Mouse (Mus musculus) midbrain, embryonic 13.5 days (tissue): ENCODE data around the gene Sfta2. TPM values are rescaled to one million over a fixed set of nuclear protein-coding genes. Genes with fewer than 3 reads are reported as not detected.
A peak's percentile ranks its signal among the peaks of the same experiment; 100 is the strongest.

Source experiments
- ATAC-seq: fragments of 200-750 bp; cut with Nextera tagmentation; 2 replicates; pipeline ENCODE4 v1.8.0; 2017; ENCODE audit warnings: mild to moderate bottlenecking, moderate TSS enrichment, moderate library complexity
- H3K27ac ChIP-seq: fragments of 300-500 bp; sonication (generic); 2 replicates; pipeline ENCODE4 v1.5.1; 2015; ENCODE audit warnings: inconsistent platforms, mild to moderate bottlenecking, moderate library complexity
- H3K27me3 ChIP-seq: fragments of 300-500 bp; sonication (generic); 2 replicates; pipeline ENCODE4 v1.6.1; 2015; ENCODE audit warnings: mild to moderate bottlenecking, inconsistent platforms
- H3K36me3 ChIP-seq: fragments of 300-500 bp; sonication (generic); 2 replicates; pipeline ENCODE4 v1.6.1; 2015; ENCODE audit warnings: mild to moderate bottlenecking, inconsistent platforms
- H3K4me1 ChIP-seq: fragments of 300-500 bp; sonication (generic); replicated peaks from 2 replicates; pipeline ENCODE4 v1.6.1; 2015; ENCODE audit warnings: inconsistent platforms
- H3K4me2 ChIP-seq: fragments of 300-500 bp; sonication (generic); replicated peaks from 2 replicates; pipeline ENCODE4 v1.6.1; 2015; ENCODE audit warnings: moderate library complexity, mild to moderate bottlenecking, inconsistent platforms
- H3K4me3 ChIP-seq: fragments of 300-500 bp; sonication (generic); replicated peaks from 2 replicates; pipeline ENCODE4 v1.5.1; 2015; ENCODE audit warnings: mild to moderate bottlenecking, inconsistent platforms
- H3K9ac ChIP-seq: fragments of 300-500 bp; sonication (generic); replicated peaks from 2 replicates; pipeline ENCODE4 v1.6.1; 2015; ENCODE audit warnings: mild to moderate bottlenecking, inconsistent platforms
- H3K9me3 ChIP-seq: fragments of 300-500 bp; sonication (generic); 2 replicates; pipeline ENCODE4 v1.6.1; 2016; ENCODE audit warnings: mild to moderate bottlenecking, inconsistent platforms
- WGBS: fragments of 180-500 bp; shearing (Covaris S2); methylation state at CpG from one replicate; pipeline ENCODE4 v1.1.7; 2015; 5-methylcytosine and 5-hydroxymethylcytosine counted together
- polyA plus RNA-seq: library from polyadenylated mRNA; unstranded; fragments of >200 nt; fragmentation: Nextera tagmentation; extraction: Ambion mirVana; gene quantifications from 2 replicates; pipeline ENCODE4 v1.2.1, GENCODE M21; 2015

Sfta2 gene
- polyA plus RNA-seq, 1 experiment from 2014 or later: not detected

- H3K4me2 ChIP-seq: no peak overlapping the region
- ATAC-seq: no peak
- H3K4me1 ChIP-seq: no peaks in the 10 kb centered on the region
- 0 out of 2 replicates have a peak, but pooled peaks cover 2% of the 10 kb centered on the region for H3K27me3 ChIP-seq
- peaks cover 36% of the 10 kb centered on the region for H3K36me3 ChIP-seq
- 77% methylated on average over 2 of the region's 2 CpGs for WGBS
- H3K9ac ChIP-seq: no peak overlapping the region
- no peak overlapping the region for H3K4me3 ChIP-seq
- H3K27ac ChIP-seq: no peak overlapping the region
- H3K9me3 ChIP-seq: no peaks in the 10 kb centered on the region
These were observed 51.7 kb downstream of the Sfta2 start for GRCm38 (mm10) chr17:35653086-35653485.

- 81% methylated on average over 17 of the region's 17 CpGs for WGBS
- ATAC-seq: no peak
These were observed 64.7 kb downstream of the Sfta2 start for GRCm38 (mm10) chr17:35665957-35666515.

GRCm38 (mm10) chr17:35666851-35667256 lies 65.5 kb downstream of the Sfta2 start:
- no peaks in the 10 kb centered on the region for H3K9me3 ChIP-seq
- H3K9ac ChIP-seq: peak overlapping the region; percentile 79
- H3K4me1 ChIP-seq: peaks cover 20% of the 10 kb centered on the region
- peak overlapping the region; percentile 58 for H3K4me3 ChIP-seq
- H3K27ac ChIP-seq: peak overlapping the region; percentile 86
- H3K36me3 ChIP-seq: peaks cover 39% of the 10 kb centered on the region
- peak overlapping the region; percentile 91 for H3K4me2 ChIP-seq
- 5% methylated on average over 13 of the region's 13 CpGs for WGBS
- ATAC-seq: peak; percentile 72
- H3K27me3 ChIP-seq: no peaks in the 10 kb centered on the region

More at GRCm38 (mm10) chr17:35665957-35666515, 64.7 kb downstream of the Sfta2 start:
- Histone ChIP-seq H3K27ac (no peak overlapping the region), H3K36me3 (peaks cover 46% of the 10 kb centered on the region), H3K4me3 (no peak overlapping the region), H3K4me2 (peak overlapping the region; percentile 91; the same call in 1 of the 2 replicates), H3K9me3 (no peaks in the 10 kb centered on the region), H3K9ac (no peak overlapping the region), H3K4me1 (peaks cover 20% of the 10 kb centered on the region), H3K27me3 (no peaks in the 10 kb centered on the region)

GRCm38 (mm10) chr17:35667334-35668065 lies 66.2 kb downstream of the Sfta2 start, which contains the start of gene Vars2:
Gene Vars2 (minus strand): TSS chr17:35667592.
- H3K27ac ChIP-seq: peak within 1 kb of the TSS; percentile 86
- no peaks in the 10 kb centered on the region for H3K27me3 ChIP-seq
- peak; percentile 93 for ATAC-seq
- H3K4me1 ChIP-seq: peaks cover 22% of the 10 kb centered on the region
- WGBS: under 1% methylated on average over 61 of the region's 61 CpGs
- H3K36me3 ChIP-seq: peaks cover 37% of the 10 kb centered on the region
- H3K4me2 ChIP-seq: peak within 1 kb of the TSS; percentile 91
- peak within 1 kb of the TSS; percentile 79 for H3K9ac ChIP-seq
- H3K4me3 ChIP-seq: peak within 1 kb of the TSS; percentile 58
- H3K9me3 ChIP-seq: no peaks in the 10 kb centered on the region

- peaks cover 22% of the 10 kb centered on the region for H3K36me3 ChIP-seq
- no peak overlapping the region; the same call in 1 of the 2 replicates for H3K9ac ChIP-seq
- WGBS: 96% methylated on average over 9 of the region's 9 CpGs
- ATAC-seq: no peak
- H3K4me1 ChIP-seq: peaks cover 30% of the 10 kb centered on the region
- H3K27ac ChIP-seq: no peak overlapping the region
- no peak overlapping the region for H3K4me2 ChIP-seq
- no peak overlapping the region for H3K4me3 ChIP-seq
- no peaks in the 10 kb centered on the region for H3K9me3 ChIP-seq
- H3K27me3 ChIP-seq: no peaks in the 10 kb centered on the region
These were observed 68.4 kb downstream of the Sfta2 start for GRCm38 (mm10) chr17:35669731-35670130.

GRCm38 (mm10) chr17:35671846-35672245 lies 70.5 kb downstream of the Sfta2 start:
- Histone ChIP-seq H3K4me2 (no peak overlapping the region), H3K9ac (no peak overlapping the region), H3K36me3 (peaks cover 22% of the 10 kb centered on the region), H3K27me3 (no peaks in the 10 kb centered on the region), H3K4me3 (no peak overlapping the region), H3K9me3 (no peaks in the 10 kb centered on the region), H3K27ac (no peak overlapping the region), H3K4me1 (peaks cover 20% of the 10 kb centered on the region)
- WGBS: 90% methylated on average over 6 of the region's 6 CpGs
- ATAC-seq: no peak

GRCm38 (mm10) chr17:35672527-35672926 lies 71.2 kb downstream of the Sfta2 start:
- Histone ChIP-seq H3K4me2 (peak overlapping the region; percentile 90), H3K4me1 (peaks cover 18% of the 10 kb centered on the region), H3K27me3 (no peaks in the 10 kb centered on the region), H3K9ac (no peak overlapping the region; the same call in 1 of the 2 replicates), H3K36me3 (peaks cover 22% of the 10 kb centered on the region), H3K27ac (no peak overlapping the region), H3K9me3 (no peaks in the 10 kb centered on the region), H3K4me3 (peak overlapping the region; percentile 77)
- 89% methylated on average over 6 of the region's 6 CpGs for WGBS
- ATAC-seq: no peak

GRCm38 (mm10) chr17:35673416-35674035 lies 72.2 kb downstream of the Sfta2 start, which contains the start of gene Gtf2h4:
Gene Gtf2h4 (minus strand): TSS chr17:35673739.
- ATAC-seq: peak; percentile 97
- Histone ChIP-seq H3K4me2 (peak within 1 kb of the TSS; percentile 90), H3K9me3 (no peaks in the 10 kb centered on the region)

GRCm38 (mm10) chr17:35680591-35680990 lies 79.2 kb downstream of the Sfta2 start:
- H3K4me3 ChIP-seq: no peak overlapping the region
- peaks cover 57% of the 10 kb centered on the region for H3K36me3 ChIP-seq
- 0 out of 2 replicates have a peak, but pooled peaks have one; percentile 27 for ATAC-seq
- no peaks in the 10 kb centered on the region for H3K9me3 ChIP-seq
- WGBS: 37% methylated on average over 6 of the region's 6 CpGs
- no peak overlapping the region for H3K4me2 ChIP-seq
- no peak overlapping the region for H3K9ac ChIP-seq
- H3K27ac ChIP-seq: peak overlapping the region; percentile 51
- H3K27me3 ChIP-seq: no peaks in the 10 kb centered on the region
- peaks cover 10% of the 10 kb centered on the region for H3K4me1 ChIP-seq

More at GRCm38 (mm10) chr17:35673416-35674035, 72.2 kb downstream of the Sfta2 start, which contains the start of gene Gtf2h4:
- H3K4me3 ChIP-seq: peak within 1 kb of the TSS; percentile 77
- H3K27me3 ChIP-seq: no peaks in the 10 kb centered on the region
- peak within 1 kb of the TSS; percentile 35; the same call in 1 of the 2 replicates for H3K27ac ChIP-seq
- WGBS: 1% methylated on average over 23 of the region's 23 CpGs
- peaks cover 22% of the 10 kb centered on the region for H3K36me3 ChIP-seq
- H3K4me1 ChIP-seq: peaks cover 9% of the 10 kb centered on the region
- H3K9ac ChIP-seq: peak within 1 kb of the TSS; percentile 87

GRCm38 (mm10) chr17:35681986-35682385 lies 80.6 kb downstream of the Sfta2 start:
- Histone ChIP-seq H3K36me3 (peaks cover 71% of the 10 kb centered on the region), H3K27ac (no peak overlapping the region), H3K27me3 (no peaks in the 10 kb centered on the region), H3K4me3 (no peak overlapping the region), H3K9ac (0 out of 2 replicates have a peak overlapping the region, but pooled peaks have one; percentile 14), H3K9me3 (no peaks in the 10 kb centered on the region), H3K4me2 (no peak overlapping the region), H3K4me1 (peaks cover 24% of the 10 kb centered on the region)
- WGBS: 87% methylated on average over 13 of the region's 13 CpGs
- ATAC-seq: no peak

GRCm38 (mm10) chr17:35685061-35685460 lies 83.7 kb downstream of the Sfta2 start:
- no peak overlapping the region for H3K4me3 ChIP-seq
- WGBS: 48% methylated on average over 9 of the region's 9 CpGs
- H3K36me3 ChIP-seq: peaks cover 97% of the 10 kb centered on the region
- peak; percentile 44 for ATAC-seq
- H3K9me3 ChIP-seq: no peaks in the 10 kb centered on the region
- no peak overlapping the region for H3K4me2 ChIP-seq
- peak overlapping the region; percentile 60 for H3K9ac ChIP-seq
- peaks cover 31% of the 10 kb centered on the region for H3K4me1 ChIP-seq
- no peaks in the 10 kb centered on the region for H3K27me3 ChIP-seq
- peak overlapping the region; percentile 77 for H3K27ac ChIP-seq
